Mouse (Mus musculus) inflammation-experienced regulatory T-cells, adult 6 months (primary cell): ENCODE results near the gene Nmt1. TPM values are rescaled to one million over a fixed set of nuclear protein-coding genes. Genes with fewer than 3 reads are reported as not detected.

ENCODE experiments used
- ATAC-seq: one replicate; pipeline ENCODE4 v1.8.0; 2017
- polyA plus RNA-seq, 3 experiments: library from polyadenylated mRNA; unstranded; fragments of 100-300 nt; shearing (Covaris generic); gene quantifications; one replicate each; pipeline ENCODE4 v1.2.1; 2017

Gene Nmt1
- polyA plus RNA-seq, 3 experiments from 2014 or later: 63.6 to 113 (median 106) TPM

- no peak for ATAC-seq
These were observed 21.6 kb downstream of the Nmt1 start for GRCm38 (mm10) chr11:103049611-103050010.

DNA sequence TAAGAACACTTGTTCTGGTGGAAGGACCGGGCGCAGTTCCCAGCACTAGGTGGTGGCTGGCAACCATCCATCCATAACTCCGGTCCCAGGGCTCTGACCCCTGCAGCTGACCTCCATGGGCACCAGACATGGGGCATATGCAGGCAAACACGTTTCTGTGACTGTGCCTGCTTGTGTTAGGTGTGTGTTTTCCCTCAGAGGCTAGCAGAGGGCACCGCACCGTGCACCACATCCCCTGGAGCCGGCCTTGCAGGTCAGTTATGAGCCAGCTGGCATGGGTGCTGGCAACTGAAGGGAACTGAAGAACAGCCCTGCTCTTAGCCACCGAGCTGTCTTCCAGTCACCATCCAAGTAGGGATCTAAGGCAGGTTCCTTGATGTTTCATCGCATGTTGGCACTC lies 22.2 kb downstream of the Nmt1 start:
- ATAC-seq: no peak

DNA sequence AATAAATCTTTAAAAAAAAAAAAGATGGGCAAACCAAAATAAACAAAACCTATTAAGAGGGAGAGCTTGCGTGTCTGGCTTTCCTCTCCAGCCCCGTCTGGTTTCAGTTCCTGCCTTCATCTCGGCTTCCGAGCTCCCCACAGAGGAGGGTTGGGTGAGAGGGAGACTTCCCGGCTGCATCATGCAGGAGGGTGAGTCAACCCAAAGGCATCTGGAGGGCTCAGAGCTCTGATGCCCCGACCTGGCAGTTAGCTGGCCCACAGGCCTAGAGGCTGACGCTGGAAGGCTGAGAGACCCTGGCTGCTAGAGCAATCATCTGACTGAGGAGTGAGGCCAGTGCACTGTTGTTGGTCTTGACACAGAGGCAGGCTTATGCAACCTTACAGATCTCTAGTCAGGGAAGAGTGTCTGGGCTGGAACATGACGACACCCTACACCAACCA lies 23.3 kb downstream of the Nmt1 start:
- ATAC-seq: no peak

DNA sequence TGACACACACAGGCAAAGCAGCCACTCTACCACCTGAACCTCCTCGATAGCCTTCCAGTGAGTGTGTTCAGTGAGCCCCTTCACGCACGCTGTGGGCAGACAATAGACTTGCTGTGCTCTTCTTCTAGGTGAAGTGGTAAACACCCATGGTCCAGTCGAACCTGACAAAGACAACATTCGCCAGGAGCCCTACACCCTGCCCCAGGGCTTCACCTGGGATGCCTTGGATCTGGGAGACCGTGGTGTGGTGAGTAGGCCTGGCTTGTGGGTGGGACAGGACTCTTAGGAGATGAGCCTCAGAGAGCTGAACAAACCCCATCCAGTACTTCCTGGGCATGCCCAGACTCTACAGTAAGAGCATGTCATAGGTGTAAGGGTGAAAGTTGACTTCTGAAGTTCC lies 24.1 kb downstream of the Nmt1 start:
- no peak for ATAC-seq

- ATAC-seq: no peak
These were observed 25.4 kb downstream of the Nmt1 start for GRCm38 (mm10) chr11:103053191-103054076.

DNA sequence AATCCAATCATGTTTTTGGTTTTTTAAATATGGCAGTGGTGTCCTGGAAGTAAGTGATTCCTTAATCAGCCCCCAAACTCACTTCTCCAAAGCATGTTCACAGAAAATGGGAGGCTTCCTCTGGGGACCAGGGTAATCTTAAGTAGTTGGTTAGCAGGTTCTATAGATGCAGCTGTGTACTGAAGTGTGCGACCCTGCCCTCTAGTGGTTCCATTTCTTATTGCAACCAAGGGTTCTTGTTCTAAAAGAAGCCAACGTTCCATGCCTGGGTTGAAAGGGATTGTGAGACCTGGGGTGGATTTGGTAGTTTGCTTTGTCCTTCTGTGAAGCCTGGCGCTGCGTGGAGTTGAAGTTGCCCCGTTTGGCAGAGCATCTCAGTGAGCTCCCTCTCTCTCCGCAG lies 26.8 kb downstream of the Nmt1 start:
- ATAC-seq: no peak

- no peak for ATAC-seq
These were observed 28.6 kb downstream of the Nmt1 start for GRCm38 (mm10) chr11:103056636-103057035.

DNA sequence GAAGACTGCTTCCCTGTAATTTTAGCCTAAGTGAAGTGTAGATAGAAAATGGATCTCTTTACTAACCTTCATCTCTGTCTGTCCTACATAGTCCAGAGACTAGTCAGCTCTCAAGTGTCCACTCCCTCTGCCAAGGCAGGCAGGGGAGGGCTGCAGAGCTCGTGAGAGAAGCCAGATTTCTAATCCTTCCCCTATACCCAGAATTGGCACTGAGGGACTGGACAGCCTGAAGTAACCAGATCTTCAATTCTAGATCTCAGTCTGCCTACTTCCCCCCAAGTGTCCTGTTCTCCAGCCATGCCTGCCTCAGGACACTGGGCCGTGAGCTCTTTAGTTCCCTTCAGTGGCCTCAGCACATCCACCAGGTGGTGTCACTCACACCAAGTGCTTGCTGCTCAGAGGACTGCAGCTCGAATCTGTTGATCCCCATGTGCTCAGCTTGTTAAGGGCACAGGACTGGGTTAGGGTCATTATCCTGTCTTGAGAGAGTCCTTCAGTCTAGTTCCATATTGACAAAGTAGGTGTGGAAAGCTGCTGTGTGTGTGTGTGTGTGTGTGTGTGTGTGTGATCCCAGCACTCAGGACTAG lies 30.6 kb downstream of the Nmt1 start:
- ATAC-seq: no peak

DNA sequence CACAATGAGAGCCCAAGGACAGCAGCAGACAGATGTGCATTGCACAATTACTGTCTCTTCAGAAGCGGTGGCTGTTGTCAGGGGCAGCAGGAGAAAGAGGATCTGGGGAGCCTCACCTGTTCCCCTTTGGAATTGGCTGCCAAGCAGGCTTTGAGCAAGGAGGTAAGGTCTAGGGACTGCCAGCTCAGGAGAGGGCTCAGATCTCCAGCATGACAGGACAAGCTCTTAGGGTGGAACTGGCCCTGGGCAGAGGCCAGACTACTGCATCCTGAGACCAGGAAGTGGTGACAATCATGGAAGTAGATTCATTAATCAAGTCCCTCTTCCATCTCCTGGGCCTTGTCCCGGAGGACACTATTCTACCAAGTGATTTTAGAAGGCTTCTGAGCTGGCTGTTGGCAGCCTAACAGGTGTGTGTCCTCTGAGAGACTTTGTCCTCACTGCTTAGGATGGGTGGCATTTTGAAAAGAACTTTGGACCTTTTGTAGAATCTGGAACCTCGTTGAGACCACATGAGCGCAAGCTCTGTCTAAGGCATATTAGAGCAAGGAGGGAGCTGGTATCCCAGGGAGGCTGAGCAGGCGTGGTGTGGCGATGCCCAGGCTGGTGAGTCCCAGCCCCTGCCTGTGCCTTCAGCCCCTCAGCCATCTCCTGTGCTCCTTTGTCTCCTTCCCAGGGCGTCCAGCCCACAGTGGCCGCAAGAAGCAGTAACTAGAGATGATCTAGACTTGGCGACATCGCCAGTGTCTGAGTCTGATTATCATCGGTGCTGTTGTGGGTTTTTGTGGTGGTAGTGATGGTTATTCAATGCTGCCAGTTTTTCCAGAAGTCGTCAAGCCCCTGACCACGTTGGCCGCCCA lies 38.4 kb downstream of the Nmt1 start:
- no peak for ATAC-seq

GRCm38 (mm10) chr11:103067051-103067361 lies 39.0 kb downstream of the Nmt1 start:
- ATAC-seq: no peak

- no peak for ATAC-seq
These were observed 39.5 kb downstream of the Nmt1 start for GRCm38 (mm10) chr11:103067457-103068001.

DNA sequence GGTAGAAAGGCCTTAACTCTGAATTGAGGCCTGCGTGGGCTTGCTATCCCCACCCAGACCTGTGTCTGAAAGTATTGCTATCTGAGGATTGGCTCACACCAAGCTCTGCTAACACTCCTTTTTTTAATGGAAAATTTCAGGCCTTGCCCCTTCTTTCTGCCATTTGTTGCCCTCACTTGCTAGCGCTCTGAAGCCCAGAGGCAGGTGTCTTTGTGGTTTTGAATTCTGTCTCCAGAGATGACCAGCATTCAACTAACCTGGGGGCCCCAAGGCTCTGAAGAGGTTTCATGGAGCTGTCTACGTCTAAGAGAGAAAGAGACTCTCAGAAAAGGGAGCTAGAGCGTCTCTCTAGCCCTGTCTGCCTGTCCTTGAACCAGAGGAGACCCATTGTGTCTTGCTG lies 40.3 kb downstream of the Nmt1 start:
- ATAC-seq: no peak

- no peak for ATAC-seq
These were observed 40.9 kb downstream of the Nmt1 start for GRCm38 (mm10) chr11:103068884-103069283.

- no peak for ATAC-seq
These were observed 41.7 kb downstream of the Nmt1 start for GRCm38 (mm10) chr11:103069731-103070130.

DNA sequence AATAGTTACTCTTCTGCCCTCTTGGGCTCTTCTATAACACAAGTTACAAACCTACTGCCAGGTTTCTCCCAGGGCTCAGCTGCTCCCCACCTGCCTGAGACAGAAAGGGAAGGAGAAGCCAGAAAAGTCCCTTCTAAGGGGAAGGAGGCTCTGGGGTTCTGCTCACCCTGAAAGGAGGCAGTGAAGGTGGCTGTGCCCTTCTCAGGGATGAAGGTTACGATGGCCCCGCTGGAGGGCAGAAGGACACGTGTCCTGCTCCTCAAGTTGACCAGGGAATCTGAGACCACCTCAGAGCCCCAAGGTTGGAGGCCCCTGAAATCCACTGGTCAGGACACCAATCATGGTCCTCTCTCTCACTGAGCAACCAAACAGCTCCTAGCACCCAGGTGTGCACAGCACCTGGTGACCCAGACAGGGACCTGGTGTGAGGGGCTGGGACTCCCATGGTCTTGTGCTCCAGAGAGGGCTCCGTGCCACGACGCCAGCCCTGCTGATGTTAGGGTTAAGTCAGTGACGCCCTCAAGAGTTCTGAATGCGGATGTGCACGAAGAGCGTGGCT lies 42.4 kb downstream of the Nmt1 start:
- no peak for ATAC-seq

DNA sequence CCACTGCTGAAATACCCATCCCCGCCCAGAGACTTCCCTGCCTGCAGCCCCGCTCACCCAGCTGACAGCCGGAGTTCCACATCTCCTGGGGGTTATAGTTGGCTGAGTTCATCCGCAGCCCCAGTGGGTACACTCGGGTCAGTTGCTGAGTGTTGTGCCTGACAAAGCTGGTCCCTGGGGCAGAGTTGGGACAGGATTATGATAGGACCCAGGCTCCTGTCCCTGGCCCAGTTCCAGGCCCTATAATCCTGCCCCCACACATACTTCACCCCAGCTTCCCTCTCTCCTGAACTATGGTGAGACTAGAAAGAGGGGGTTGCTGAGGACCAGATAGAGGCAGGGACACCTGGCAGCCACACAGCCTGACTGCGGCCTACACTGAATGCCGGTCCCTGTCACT lies 45.7 kb downstream of the Nmt1 start:
- ATAC-seq: no peak

DNA sequence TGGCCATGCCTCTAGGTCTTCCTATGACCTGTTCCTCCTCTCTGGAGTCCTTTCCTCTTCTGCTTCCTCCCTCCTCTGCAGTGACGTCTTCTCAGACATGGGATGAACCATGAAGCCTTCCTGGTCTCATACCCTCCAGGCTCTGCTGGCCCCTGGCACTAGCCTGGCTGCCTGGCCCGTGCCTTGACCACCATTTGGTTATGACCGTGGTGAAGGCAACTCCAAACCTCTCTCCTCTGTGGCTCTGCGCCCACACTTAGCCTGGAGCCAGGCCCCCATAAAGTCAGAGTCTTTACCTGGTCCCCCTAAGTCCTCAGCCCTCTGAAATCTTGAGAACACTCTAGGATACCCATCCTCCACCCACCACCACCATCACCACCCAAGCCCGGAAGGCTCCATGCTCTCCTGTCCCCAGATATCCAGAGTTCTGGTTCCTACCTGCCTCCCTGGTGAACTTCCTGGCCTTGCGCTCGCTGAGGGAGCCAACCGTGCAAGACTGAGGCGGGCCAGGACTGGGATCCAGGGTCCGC lies 46.2 kb downstream of the Nmt1 start:
- ATAC-seq: no peak

GRCm38 (mm10) chr11:103074796-103075323 lies 46.9 kb downstream of the Nmt1 start:
- no peak for ATAC-seq

DNA sequence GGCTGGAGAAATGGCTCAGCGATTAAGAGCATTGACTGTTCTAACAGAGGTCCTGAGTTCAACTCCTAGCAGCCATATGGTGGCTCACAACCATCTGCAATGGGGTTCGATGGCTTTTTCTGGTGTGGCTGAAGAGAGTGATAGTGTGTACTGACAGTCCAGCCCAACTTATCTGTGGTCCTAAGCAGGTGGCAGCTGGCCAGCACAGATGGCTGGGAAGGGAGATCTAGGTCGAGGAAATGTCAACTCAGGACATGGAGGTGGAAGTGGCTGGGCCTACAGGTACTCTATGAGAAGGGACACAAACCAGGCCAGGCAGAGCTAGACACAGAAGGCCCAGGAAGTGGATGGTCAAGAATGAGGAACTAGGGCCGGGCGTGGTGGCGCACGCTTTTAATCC lies 48.0 kb downstream of the Nmt1 start:
- ATAC-seq: no peak

DNA sequence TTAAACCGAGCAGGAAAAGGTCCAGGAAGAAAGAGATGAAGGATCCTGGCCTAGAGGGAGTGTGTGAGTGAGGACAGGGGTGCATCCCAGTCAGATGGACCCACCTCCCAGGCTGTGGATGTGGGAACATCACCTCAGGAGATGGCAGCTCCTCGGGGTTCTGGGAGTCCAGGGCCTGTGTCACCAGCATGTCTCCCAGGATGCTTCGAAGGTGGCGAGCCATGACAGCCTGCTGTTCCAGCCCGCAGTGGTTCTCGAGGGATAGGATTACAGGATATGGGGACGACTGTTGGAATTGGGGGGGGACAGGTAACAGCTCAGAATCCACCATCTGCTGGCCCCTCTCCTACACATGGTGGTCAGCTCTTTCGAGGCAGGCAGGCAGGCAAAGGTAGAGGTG lies 48.6 kb downstream of the Nmt1 start:
- ATAC-seq: no peak

GRCm38 (mm10) chr11:103078131-103078530 lies 50.1 kb downstream of the Nmt1 start:
- no peak for ATAC-seq
